Mouse (Mus musculus): ENCODE measurements around the gene Cluap1.
A peak's percentile ranks its signal among the peaks of the same experiment; 100 is the strongest.

The Cluap1 gene

DNA sequence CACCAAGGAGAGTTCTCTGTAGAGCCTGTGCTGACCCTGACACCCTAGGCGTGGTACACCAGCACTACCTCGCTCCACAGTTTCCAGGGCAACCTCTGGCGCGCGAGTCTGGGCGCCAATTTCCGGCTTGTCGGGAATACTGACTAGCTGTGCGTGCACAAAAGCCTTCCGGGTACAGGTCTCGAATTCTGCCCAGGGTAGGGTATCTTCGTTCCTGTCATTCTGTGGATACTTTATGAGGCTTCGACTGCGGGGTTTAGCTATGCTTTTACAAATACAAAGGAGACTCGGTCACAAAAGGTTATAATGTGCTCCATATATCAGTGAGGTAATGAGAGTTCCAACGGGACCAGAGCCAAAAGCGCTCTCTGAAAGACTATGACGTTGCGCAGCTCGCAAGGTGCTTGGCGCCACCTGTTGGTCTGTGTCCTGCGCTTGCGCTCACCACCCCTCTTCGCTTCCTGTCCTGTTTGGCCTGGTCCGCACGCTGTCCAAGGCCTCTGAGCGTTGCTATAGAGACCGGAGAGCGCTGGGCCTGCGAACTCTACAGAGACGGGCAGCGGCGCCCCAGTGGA, at the start of gene Cluap1, which contains the start of gene 1700037C18Rik:
Cluap1 (plus strand) TSS at position 265 of the 575 bp plus-strand sequence.
1700037C18Rik (minus strand) TSS at position 153 of the 575 bp plus-strand sequence.
- peak; percentile 93 to 95 for DNase-seq

DNA sequence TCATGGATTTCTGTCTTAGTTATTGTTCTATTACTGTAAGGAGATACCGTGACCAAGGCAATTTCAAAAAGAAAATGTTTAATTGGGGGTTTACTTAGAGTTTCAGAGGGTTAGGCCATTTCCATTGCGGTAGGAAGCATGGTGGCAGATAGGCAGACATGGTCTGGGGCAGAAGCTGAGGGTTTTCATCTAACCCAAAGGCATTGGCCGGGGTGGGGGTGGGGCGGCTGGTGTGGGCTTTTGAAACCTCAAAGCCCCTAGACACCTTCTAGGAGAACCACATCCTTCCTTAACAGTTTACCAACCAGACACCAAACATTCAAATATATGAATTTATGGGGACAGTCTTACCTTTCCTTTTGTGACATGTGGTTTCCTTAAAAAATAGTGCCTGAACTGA, 49.3 kb upstream of the Cluap1 start:
- no peak for DNase-seq

DNA sequence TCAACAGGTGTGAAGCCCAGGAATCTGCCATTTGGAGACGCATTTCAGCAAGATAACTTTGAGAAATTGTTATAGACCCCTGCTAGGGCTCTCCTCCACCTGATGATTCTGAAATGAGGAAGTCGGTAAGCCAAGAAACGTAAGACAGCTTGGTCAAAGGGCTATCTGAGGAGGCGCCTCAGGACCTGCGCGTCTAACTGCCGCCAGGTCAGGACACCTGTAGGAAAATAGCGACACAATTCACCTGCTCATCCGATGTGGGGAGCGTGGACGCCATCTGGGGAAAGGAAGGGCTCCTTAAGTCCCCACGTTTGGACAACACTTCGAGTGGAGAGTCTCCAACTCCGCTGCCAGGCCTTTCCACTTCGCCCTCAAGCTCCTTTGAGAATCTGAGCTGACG, 36.8 kb upstream of the Cluap1 start:
- no peak for DNase-seq

DNA sequence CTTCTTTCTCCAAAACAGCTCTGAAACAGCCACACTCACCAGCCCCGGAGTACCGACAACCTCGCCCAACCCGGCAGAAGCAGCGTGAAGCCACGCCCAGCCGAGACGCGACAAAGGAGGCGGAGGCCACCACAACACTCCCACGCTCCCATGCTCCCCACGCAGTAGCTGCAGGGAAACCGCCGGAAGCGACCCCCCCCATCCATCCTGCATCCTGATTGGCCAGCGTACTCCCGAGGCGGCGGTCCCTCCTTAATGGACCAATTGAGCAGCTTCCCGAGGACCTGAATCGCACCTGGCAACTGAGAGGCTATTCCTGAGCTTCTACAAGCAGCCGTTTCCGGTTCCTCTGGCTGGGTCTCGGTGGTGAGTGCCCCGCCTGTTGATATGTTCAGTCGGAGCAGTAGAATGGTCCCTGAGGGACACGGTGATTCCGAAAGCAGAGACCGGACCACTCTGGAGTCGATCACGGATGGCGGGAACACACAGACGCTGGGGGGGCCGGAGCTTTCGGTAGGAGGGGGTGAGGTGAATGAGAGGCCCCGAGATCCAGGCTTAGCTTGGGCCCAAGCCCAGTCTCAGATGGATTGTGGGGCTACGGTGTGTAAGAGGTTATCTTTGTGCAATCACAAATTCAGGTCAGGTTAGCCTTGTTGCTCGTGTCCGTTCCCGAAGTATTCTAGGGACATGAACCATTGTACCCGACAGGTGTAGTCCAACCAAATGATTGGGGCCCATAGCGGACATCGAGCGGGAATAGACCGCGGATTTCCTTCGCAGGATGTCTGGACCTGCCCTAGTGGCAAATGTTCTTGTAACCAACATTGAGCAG, 36.2 kb upstream of the Cluap1 start, which contains the start of gene Naa60:
Naa60 (plus strand) TSS at position 160 of the 832 bp plus-strand sequence.
- DNase-seq: peak; percentile 86 to 93

DNA sequence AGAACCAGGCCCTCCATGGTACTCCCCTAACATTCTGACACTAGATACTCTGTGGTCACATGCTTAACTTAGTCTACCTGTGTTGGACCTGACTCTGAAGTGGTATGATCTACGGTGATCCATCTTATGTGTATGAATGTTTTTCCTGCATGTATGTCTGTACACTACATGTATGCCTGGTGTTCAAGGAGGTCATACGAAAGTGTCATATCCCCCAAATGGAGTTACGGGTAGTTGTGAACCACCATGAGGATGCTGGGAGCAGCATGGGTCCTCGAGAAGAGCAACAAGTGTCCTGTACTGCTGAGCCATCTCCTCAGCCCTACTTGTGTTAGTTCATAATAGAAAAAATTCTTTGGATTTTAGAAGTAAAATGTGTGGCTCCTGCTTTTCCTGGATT, 32.3 kb upstream of the Cluap1 start:
- no peak for DNase-seq

DNA sequence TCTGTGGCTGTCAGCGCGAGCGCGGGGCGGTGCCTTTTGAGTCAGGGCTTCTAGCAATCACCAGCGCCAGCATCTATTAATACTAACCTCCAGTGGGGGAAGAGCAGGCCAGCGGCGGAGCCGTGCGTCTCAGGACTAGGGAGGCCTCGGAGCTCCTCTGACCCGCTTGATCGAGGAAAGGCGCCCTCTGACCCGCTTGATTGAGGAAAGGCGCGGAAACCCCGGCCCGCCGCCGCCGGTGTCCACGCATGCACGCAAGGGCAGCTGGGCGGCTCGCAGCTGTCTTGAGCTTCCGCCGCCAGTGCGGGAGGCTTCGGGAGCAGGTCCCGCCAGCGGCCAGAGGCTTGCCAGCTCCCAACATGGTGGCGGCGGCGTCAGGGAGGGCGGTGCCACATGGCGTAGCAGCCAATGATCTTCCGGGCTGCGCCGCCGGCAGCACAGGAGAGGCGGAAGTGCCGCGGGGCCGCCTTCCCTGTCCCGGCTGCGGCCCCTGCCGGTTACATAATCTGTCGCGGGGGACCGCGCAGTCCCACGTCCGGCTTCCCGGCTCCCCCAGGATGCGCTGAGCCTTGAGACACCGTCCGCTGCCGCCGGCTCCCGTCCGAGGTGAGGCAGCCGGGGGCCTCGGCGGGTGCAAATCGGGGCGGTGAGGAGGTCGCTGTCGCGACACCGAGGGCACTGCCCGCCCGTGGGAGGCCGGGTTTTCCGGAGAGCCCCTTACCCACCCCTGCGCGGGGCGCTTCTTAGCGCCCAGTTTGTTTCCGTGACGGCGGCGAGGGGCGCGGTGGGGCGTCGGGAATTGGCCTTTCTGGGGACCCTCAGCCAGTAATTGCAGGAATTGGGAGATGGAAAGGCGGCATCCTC, 24.2 kb upstream of the Cluap1 start, which contains the start of the genes Zfp597 and Gm20695:
Zfp597 (minus strand) TSS at position 361 of the 864 bp plus-strand sequence.
Gm20695 (plus strand) TSS at position 448 of the 864 bp plus-strand sequence.
- peak; percentile 96 to 98 for DNase-seq

DNA sequence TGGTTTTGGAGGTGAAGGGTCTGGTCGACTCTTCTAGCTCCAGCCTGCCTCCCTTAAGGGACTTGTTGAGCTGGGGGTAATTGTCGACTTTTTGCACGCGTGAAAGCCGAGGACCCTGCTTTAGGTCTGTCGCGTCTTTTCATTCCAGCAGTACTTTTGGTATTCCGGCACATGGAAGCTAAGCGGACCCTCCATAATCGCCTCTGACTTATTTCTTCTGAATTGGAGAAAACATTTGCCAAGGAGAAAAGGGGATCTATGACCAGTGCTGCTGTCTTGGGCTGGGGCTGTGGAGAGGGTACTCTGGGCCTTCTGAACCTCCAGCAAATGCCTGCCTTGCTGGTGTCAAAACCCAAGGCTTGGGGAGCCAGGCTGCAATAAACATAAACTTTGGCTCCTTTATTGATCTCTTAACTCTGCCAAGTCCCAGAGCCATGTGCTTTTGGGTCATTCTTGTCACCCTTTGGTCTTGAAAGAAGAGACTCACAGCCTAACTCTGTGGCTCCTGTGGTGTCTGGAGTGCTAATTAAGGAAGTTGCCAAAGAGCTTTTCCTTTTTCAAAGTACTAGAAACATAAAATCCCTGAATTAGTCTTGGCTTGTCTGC, 23.4 kb upstream of the Cluap1 start:
- DNase-seq: no peak

DNA sequence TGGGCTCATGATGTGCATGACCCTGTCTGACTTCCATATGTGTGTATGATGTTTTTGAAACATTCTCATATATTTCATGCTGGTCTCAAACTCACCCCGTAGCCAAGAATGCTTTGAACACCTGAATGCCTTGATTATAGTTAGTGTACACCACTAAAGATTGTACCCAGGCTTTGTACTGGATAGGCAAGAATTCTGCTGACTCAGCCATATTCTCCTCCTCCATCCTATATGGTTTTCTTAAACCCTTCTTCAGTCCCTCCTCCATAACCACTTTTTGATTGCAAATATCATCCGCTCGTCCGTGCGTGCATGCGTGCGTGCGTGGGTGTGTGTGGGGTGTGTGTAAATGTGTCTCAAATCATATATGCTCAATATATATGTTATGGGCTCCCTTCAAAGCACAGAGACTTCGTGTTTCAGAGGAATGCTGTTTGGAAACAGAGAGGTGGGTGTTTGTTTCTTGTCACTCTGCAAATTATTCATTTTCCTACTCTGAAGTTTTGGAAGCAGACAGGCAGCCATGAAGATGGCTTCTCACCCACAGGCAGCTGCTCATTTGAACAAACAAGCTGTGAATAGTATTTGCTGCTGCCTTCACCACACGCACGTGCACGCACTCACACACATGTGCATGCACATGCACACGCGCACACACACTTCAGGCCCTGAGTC, 16.8 kb upstream of the Cluap1 start:
- DNase-seq: no peak

DNA sequence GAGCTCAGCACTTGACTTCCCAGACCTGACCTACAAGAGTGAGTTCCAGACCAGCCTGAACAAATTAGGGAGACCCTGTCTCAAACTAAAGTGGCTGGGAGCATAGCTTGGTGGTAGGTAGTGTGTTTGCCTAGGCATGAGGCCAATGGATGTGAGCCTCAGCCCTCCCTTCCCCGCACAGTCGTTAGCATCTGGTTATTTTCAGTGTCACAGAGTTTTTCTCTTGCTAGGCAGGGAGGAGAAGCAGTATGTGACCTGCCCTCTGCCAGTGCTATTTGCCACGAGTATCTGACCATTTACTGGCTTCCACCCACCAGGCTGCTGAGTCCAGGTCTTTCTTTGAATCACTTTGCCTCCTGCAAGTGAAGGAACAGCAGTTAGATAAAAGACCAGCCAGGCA, 14.9 kb upstream of the Cluap1 start:
- DNase-seq: no peak

DNA sequence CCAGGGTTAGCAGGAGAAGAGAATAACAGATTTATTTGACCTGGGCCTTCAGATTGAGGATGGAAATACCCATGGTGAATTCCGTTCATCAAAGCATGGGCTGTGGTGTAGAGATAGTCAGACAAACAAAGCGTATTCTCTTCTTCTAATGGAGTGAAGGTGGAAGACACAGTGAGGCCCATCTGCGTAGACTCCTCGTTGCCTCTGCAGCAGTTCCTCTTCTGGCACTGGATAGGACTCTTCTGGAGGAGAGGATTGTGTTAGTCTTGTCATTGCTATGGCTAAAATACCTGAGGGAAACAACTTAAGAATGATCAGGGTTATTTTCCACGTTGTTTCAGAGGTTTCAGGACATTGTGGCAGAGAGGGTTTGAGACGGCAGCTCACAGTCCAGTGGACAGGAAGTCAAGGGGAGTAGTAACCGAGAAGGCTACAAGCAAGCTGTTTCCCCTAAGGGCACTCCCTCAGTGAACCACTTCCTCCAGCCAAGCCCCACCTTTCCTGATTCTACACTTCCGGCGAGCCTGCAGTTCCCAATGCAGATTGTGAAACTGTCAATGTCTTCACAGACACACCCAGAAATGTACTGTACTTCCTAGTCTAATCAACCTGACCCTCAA, 13.3 kb upstream of the Cluap1 start:
- no peak for DNase-seq

DNA sequence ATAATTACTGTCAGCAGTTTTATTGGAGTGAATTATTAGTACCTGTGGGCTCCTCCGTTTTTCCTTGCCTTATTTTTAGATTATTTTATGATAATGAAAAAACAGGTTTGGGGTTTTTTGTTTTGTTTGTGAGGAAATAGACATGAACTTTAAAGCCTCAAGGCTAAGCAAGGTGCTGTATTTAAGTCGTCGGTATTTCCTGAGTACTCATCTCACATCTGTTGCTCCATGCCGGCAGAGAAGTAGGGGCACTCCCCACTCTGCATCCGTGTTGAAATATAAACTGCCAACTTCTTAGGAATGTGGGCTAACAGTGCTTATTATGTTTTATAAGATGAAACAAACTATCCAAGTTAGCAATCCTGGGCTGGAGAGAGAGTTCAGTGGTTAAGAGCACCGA, 12.6 kb upstream of the Cluap1 start:
- no peak for DNase-seq

DNA sequence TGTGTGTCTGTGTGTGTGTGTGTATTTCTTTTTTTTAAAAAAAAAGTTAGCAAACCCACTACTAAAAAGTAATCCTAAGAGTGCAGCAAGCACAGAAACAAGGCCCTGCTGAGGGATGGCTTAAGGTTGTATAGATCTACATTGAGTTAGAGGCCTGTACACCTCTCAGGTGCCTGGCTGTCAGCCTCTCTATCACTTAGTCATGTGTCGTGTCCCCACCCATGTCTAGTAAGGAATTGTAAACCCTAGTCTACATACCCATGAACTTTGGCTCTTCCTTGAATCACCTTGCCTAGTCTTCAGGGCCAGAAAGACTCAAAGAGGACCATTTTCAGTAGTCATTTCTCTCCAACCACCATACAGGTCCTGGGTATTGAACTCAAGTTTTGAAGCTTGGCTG, 12.0 kb upstream of the Cluap1 start:
- no peak for DNase-seq

DNA sequence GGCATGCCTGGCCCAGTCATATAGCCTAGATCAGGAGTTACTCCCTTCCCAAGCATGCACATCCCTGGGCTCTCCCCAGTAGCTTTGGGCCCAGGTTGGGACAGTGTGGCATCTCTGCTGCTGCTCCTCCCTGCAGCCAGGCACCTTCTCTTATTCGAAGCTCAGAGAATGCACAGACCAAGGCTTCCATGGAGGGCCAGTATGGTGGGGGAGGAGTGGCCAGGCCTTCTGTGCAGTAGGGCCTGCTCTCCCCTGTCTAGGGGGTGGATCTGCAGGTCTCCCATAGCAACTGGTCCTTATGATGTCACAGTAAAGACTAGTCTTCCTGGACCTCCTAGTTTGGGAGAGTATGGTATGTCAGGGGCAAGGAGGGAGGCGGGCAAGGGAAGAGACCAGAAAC, 1.1 kb upstream of the Cluap1 start:
- DNase-seq: no peak

DNA sequence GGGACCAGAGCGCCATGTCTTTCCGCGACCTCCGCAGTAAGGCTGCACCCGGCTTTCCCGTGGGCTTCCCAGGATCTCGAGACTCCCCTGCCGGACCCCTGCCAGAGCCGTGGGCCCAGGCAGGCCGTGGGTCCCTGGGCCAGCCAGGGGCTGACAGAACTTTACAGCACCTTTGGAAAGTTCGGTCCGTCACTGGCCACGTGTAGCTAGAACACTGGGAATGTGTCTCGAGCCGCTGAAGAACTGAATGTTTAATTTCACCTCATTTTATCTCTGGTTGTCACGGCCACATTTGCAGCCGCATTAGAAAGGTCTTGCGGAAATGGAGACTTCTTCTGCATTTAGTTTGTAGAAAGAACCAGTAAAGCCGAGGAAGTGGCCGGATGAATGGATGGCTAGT, 517 bp downstream of the Cluap1 start:
- no peak for DNase-seq

DNA sequence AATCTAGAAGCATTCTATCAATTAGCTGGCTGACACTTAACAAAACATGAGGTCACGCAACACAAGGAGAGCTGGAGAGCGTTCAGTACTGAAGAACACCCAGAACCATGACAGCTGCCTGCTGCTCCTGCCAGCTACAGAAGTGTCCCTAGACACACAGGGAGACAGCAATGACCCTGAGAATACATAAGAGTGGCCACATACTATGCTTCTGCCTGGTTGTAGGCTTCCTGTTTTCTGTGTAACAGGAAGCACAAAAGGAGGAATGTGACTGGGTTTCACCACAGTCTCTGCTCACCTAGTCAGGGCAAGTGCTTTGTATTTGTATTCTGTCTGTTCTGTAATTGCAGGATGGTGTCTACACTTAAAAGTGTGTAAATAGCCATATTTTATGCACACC, 12.2 kb downstream of the Cluap1 start:
- no peak for DNase-seq

DNA sequence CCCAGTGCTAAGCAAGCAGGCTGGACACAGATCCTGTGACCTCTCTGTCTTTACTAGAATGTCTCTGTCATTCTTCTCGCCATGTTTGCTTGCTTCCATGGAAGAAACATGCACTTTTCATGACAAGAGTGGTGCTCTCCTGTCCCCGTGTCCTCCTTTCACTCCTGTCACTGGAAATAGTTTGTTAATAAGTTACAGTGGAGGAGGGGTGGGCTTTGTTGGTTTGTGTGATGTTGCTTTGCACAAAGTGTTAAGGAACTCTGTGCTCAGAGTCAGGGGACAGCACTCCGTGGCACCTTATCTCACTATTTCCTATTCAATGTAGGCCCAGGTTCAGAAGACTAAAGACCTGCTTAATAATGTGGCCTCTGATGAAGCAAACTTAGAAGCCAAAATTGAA, 14.9 kb downstream of the Cluap1 start:
- no peak for DNase-seq

DNA sequence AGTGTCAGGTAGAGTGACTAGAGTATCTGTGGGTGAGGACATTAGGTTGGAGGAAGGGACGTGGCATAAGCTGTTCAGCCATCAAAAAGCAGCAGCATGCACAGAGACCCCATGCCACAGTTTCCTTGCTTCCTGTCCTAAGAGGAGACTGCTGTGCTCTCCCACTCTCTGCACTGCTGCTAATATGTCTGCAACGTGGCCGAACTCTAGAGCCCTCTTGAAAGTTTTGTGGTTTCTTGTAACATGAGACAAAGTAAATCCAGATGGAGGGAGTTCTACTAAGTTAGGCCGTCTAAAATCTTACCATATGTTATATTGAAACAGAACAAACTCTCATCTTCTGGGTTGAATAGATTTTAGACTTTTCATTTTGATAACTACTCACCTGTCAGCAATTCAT, 15.4 kb downstream of the Cluap1 start:
- DNase-seq: no peak

DNA sequence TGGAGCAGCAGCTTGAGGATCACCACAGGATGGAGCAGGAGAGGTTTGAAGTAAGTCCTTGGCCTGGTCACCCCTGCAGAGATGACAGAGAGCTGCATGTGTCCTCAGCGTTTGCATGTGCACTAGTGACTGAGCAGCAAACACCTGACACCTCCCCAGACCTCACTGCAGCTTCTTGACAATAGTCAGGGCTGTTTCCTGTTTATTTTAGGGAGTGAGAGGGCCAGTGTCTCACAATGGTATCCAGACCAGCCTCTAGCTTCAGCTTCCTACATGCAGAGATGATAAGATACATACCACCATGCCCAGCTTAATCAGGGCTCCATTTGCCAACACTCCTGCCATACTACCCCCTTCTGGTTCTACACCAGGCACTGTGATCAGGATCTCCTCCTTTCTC, 20.0 kb downstream of the Cluap1 start:
- DNase-seq: no peak

DNA sequence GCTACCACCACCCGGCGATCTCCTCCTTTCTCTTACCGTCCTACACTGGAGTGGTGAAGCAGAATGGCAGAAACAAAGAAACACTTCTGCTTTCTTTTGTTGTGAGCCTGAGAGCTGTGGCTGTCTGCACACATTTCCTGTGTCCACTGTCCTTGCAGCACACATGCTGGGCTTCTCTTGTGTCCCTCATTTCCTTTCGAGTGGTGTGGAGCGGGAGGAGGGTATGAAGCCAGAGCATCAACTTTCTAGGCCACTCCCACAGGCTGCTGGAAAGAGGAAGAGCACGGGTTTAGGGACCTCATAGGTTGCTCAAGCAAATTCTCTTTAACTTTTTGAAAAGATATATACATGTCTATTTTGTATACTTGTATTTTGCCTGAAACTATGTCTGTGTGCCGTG, 20.6 kb downstream of the Cluap1 start:
- no peak for DNase-seq

DNA sequence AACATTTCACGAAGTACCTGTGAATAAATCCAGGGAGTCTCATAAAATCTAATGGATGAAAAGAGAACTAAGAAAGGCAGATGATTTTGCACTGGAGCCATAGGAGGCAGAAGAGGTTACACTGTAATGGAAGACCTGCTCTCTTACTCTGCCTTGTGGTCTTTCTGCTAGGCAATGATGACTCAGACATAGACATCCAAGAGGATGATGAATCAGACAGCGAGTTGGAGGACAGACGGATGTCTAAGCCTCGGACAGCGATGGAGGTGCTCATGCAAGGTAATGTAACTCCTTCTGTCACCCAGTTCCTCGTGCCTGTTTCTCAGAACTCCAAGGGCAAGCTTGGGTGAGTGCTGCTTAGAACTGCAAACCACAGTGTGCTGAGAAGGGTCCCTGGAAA, 24.9 kb downstream of the Cluap1 start:
- DNase-seq: no peak

DNA sequence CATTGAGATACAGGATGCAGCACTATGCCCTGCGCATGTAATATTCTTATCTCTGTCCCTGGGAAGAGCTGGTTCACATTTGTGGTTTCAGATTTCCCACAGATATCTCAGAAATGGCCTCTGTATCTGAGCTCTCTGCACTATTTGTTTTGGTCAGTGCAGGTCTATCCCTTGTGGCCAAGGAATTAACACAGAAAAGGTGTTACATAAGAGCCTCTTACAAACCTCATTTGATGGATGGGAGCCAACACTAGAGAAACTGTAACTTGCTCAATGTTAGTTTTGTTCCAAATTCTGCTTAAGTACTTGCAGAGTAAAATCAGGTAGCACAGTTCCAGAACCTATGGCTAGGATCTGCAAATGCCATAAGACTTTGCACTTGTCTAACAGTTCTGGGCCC, 25.5 kb downstream of the Cluap1 start:
- no peak for DNase-seq

DNA sequence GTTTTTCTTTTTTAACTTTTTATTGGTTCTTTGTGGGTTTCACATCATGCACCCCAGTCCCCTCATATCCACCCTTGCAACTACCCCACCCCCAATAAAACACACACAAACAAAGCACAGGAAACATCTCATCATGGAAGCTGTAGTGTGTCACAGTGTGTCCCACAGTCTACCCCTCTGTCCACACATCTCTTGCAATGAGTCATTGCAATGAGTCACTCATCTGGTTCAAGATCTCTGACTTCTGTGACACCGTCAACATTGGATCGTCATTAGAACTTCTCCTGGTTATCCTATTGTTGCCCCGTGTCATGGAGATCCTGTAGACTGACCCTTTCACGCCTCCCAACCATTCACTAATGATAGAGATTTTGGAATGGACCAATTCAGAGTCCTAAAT, 26.1 kb downstream of the Cluap1 start:
- no peak for DNase-seq
